Mouse (Mus musculus): ENCODE results near the gene Cap2.

The Cap2 gene

DNA sequence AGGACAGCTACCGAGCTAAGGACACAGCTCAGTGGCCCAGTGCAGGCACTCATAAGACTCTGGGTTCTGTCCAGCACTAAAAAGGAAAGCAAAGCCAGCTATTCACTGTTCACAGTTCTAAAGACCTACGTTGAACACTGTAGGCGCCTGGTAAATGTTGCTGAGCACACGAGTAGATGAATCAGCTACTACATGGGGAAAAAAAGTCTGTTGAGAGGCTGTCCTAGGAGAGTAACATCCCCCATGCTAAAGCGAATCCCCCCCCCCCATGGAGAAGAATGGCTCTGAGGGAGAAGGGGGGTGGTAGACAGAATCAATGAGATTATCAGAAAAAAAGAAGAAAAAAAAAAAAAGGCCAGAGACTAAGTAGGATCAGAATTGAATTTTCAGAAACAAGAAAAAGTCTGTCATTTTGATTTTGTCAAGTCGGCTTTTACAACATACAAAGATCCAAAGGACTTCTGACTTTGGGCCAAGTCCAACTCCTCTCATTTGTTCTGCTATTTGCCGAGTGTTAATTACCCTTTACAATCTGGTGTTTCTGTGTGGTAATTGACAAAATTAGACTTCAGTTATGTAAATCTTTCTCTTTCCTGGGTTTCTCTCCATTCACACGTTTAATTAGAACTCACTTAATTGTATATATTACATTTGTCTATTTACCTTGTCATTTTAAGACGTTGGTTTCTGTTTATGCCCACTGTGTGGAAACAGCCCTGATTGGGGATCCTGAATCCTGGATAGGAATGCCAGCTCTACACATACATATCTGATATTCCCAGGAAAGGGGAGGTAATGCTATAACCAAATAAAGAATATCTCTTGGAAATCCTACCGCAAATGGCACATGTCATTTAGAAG lies 139.2 kb downstream of the Cap2 start:
- no peak for DNase-seq

- no peak for DNase-seq
Observed at GRCm38 (mm10) chr13:46642318-46642717, 140.7 kb downstream of the Cap2 start.

DNA sequence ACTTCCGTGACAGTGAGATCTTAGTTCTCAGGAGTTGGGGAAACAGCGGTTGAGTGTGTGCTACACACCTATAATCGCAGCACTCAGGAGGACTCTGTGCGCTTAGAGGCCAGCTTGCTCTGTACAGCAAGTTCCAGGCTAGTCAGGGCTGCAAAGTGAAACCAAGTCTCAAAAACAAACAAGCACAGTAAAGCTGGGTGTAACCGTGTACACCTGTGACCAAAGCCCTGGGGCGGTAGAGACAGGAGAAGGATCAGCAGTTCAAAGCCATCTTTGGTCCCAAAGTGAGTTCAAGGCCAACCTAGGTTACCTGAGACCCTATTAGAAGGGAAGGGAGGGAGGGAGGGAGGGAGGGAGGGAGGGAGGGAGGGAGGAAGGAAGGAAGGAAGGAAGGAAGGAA lies 142.5 kb downstream of the Cap2 start:
- no peak for DNase-seq

GRCm38 (mm10) chr13:46645476-46645875 lies 143.8 kb downstream of the Cap2 start:
- DNase-seq = no peak

- no peak for DNase-seq
Observed at GRCm38 (mm10) chr13:46651853-46652252, 150.2 kb downstream of the Cap2 start.

GRCm38 (mm10) chr13:46652671-46653070 lies 151.0 kb downstream of the Cap2 start:
- no peak for DNase-seq

- no peak for DNase-seq
Observed at GRCm38 (mm10) chr13:46653671-46654070, 152.0 kb downstream of the Cap2 start.

GRCm38 (mm10) chr13:46654566-46654965 lies 152.9 kb downstream of the Cap2 start:
- no peak for DNase-seq

- DNase-seq = no peak
Observed at GRCm38 (mm10) chr13:46659211-46659610, 157.6 kb downstream of the Cap2 start.

GRCm38 (mm10) chr13:46663461-46663964 lies 161.9 kb downstream of the Cap2 start:
- DNase-seq = peak; percentile 37

DNA sequence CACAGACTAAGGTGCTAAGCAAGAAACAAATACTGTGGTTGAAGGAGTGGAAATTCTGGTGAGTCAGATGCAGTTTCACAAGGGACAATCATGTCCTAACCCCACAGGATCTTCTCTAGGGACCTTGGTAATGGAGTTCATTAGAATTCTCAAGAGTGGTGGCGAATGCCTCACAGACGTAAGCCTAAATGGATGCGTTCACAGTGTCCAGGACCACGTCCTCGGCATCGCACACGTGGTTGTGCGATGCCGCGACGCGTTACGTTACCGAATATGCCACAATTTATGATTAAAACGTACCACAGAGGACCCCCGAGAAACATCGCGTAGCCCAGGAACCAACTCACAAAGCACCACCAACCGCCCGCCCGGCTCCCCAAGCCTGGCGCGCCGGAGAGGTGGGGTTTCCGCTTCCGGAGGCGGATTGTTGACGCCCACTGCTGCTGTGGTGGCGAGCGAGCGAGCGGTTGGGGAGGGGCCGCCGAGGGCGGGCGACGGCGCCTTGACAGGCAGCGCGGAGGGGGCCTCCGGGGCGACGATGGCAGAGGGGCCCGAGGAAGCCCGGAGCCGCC lies 167.5 kb downstream of the Cap2 start, which contains the start of gene Fam8a1:
Gene Fam8a1 (plus strand): TSS at position 475 of the 572 bp plus-strand sequence.
- peak; percentile 93 for DNase-seq

GRCm38 (mm10) chr13:46669620-46670271 lies 168.1 kb downstream of the Cap2 start:
- no peak for DNase-seq

DNA sequence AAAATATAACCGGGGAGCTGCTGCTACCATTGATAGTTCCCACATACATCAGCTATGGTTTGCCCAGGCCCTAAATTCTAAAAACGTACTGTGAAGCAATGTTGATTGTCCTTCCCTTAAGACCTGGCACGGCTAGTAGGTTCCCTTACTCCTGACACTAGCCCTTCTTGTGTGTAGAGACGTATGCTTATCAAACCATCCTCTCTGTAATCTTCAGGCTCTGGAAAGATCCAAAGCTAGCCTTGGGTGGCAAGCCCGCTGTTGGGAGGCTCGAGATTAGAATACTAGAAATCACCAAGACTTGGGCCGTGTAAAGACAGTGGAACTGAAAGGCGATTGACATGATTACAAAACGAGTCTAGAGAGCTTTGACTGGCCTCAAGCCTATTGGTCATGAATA lies 168.9 kb downstream of the Cap2 start:
- DNase-seq = no peak

DNA sequence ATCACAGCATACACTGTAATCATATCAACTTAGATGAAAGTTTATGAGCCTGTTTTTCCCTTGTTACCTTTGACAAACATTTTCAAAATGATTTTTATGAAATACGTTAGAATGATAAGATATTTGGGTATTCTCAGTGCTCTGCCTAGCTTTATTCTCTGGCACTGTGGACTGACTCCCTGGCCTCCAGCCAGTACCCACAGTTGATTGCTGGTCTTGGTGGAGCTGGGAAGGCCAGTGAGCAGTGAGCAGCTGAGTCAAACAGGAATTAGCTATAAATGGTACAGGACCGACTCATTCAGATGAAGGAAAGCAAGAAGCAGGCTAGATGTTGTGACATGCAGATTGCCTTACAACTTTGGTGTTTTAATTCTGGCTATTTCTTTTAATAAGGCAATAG lies 173.0 kb downstream of the Cap2 start:
- no peak for DNase-seq

GRCm38 (mm10) chr13:46677721-46678120 lies 176.1 kb downstream of the Cap2 start:
- DNase-seq = no peak

- DNase-seq = no peak
Observed at GRCm38 (mm10) chr13:46682921-46683320, 181.3 kb downstream of the Cap2 start.

DNA sequence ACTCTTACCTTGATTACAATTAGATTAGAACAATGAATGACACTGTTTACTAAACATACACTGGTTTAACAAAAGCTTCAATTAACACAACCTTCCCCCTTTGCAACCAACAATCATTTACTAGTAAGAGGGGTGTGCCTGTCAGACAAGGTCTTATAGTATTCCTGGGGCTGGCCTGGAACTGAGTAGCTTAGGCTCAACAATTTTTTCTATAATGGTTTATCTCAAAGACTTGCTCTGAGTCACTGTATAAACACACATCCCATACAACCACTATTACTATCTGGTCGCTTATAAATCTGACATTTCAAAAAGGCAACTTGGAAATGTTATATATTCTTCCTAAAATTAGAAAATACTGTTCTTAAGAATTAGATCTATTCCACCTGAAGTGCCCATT lies 181.7 kb downstream of the Cap2 start:
- no peak for DNase-seq

DNA sequence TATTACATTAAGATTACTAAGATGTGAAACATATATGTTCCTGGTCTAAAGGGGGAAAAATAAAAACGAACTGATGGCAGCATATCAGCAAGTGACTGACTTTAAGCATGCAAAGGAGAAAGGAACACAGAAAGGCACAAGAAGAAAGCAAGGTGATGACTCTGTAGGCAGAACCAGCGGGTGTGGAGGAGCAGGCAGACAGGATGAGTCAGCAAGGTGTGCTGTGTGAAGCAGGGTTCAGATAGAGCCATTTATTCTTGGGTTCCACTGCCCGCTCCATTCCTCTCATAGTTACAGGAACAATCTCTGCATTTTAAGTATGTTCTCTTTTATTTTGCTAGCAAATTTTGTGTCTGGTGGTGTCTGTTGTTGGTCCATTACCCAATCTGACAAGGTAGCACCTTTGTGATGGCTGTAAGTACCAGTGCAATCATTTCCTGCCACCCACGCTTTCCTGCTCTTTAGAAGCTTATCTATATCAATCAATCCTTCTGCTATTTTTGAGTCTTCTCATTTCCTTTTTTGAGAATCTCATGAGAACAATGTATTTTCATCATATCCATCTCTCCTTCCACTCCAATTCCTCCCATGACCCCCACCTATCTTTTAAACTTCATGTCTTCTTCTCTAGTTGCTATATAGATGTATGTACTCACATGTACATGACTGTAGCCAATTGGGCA lies 189.1 kb downstream of the Cap2 start:
- no peak for DNase-seq

- peak; percentile 50 for DNase-seq
Observed at GRCm38 (mm10) chr13:46695296-46695908, 193.8 kb downstream of the Cap2 start.

- DNase-seq = no peak
Observed at GRCm38 (mm10) chr13:46695932-46696331, 194.3 kb downstream of the Cap2 start.

GRCm38 (mm10) chr13:46696788-46697187 lies 195.1 kb downstream of the Cap2 start:
- no peak for DNase-seq

DNA sequence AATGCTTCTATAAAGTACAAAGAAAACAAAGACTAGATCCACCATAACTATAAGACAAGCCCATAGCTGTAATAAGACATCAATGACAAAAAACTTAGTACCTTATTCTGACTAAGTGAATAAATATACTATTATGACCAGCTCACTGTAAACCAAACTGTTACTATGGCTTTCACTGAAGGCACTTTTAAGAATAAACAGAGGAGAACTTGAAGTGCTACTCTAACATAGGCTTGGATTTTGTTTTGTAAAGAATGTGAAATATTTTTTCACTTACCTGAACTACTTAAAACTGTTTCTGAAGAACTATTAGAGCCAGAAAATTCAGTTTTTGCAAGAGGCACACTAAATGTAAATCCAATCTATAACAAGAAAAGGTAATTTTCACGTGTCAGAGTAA lies 197.7 kb downstream of the Cap2 start:
- DNase-seq = no peak
